Mouse (Mus musculus): ENCODE data around the gene Herc3.

- TF ChIP-seq MAFK (IDR thresholded peaks at IDR 0.05; ENCODE audit: insufficient read depth, low read depth, low read length) (no peak), ZNF384 (IDR thresholded peaks at IDR 0.05; ENCODE audit: low read depth, low read length) (no peak), ZC3H11A (IDR thresholded peaks at IDR 0.05; ENCODE audit: borderline replicate concordance, low read depth, low read length) (no peak), CHD2 (IDR thresholded peaks at IDR 0.05; ENCODE audit: low read depth, low read length) (no peak)
Observed at GRCm38 (mm10) chr6:58913551-58913950, 82.3 kb downstream of the Herc3 start.
